Mouse (Mus musculus): ENCODE data around the gene Gm9844.
"Not testable (repeated sequence)": the region's sequence is repeated elsewhere in the genome, so short reads cannot be mapped to it uniquely, and the experiment has no call there.

Gene Gm9844

DNA sequence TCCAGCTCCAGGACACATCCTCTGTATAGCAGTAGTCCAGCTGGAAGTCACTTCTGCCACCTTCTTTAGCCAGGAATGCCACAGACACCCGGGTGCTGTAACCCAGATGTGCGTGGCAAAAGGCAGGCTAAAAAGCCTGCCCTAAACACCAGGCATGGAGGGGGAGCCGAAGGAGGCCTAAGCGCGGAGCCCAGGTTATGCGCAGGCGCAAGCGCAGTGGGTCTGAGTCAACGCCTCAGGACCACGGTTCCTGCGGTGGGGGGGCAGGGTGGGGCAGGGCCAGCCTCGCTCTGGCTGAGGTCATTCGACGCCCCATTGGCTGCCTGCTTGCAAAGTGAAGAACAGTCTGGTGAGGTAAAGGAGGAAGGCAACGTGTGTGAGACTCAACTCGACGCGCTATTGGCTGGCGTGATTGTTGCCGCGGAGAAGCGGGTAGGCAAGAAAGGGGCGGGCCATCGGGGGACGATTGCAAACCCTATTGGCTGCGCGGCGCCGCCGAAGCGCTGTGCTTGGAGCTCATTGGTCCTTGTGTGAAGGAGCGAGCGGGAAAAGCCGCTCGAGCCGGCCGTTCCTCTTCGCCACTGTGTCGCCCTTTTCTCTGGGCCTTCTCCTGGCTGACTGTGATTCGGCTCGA is 7.6 kb downstream of the Gm9844 start, which contains the start of the genes Lypd4 and Dmrtc2:
Gene Lypd4 (minus strand): TSS at position 410 of the 634 bp plus-strand sequence.
Gene Dmrtc2 (plus strand): TSS at position 526 of the 634 bp plus-strand sequence.
- no peak for DNase-seq (ENCODE audit: low spot score in 2 of 2)

DNA sequence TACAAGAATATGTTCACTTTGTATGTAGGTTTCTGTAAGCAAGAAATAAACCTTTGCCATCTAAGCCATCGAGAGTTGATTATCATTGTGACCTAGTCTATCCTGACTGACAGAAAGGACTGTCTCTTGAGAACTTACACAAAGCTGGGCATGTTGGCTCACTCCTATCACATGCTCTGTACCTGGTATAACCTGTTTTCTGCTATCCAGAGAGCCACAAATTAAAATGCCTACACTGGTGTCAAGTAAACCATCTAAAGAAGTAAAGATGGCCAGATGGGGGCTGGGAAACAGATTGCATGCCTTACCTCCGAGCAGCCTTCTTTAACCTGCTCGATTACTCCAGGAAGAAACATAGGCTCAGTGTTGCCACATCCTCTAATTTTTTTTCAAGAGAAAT is 15.6 kb downstream of the Gm9844 start:
- no peak for DNase-seq (ENCODE audit: low spot score in 2 of 2)

DNA sequence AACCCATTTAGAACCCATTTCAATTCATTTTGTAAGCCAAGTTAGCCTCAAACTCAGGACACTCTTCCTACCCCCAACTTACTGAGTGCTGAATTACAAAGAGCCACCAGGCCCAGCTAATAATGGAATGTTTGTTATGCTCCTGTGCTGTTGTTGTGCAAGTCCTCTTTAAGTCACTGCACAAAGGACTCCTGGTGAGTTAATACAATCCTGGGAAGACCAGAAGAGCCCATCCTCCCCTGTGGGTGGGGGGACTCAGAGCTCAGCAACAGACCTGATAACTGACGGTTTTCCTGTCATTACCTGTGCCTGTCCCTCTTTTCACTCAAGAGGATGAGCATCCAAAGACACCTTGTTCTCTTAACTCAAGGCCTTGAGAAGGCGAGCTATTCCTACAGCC is 17.6 kb downstream of the Gm9844 start:
- DNase-seq (ENCODE audit: low spot score in 2 of 2), result no peak

DNA sequence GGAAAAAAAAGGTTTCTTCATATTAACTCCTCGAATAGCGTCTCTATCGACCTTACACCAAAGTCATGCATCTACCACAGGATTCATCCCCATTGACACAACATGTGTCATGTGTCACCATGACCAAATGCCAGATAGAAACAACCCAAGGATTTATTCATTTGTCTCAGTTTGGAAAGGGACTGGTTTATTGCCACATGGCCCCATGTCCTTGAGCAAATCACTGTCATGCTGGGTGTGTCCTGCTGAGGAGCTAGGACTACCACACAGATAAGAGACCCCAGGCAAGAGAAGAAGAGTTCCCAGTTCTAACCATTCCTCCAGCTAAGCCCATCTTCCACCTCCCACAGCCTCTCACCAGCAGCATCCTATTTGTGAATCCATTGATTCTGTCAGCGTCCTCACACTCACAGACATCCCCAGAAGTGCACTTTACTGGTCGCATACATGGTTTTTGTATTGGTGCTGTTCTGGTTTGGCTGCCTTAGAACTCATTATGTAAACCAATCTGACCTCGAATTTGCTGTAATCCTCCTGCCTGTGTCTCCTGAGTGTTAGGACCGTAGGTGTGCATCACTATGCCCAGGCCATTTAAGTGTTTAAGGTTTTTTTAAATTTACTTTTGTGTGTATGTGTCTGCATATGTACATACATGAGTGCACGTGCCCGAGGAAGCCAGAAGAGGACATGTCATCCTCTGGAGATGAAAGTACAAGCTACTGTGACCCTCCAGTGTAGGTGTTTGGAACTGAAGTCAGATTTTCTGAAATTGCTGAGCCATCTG is 20.6 kb downstream of the Gm9844 start:
- no peak for DNase-seq (ENCODE audit: low spot score in 2 of 2)

DNA sequence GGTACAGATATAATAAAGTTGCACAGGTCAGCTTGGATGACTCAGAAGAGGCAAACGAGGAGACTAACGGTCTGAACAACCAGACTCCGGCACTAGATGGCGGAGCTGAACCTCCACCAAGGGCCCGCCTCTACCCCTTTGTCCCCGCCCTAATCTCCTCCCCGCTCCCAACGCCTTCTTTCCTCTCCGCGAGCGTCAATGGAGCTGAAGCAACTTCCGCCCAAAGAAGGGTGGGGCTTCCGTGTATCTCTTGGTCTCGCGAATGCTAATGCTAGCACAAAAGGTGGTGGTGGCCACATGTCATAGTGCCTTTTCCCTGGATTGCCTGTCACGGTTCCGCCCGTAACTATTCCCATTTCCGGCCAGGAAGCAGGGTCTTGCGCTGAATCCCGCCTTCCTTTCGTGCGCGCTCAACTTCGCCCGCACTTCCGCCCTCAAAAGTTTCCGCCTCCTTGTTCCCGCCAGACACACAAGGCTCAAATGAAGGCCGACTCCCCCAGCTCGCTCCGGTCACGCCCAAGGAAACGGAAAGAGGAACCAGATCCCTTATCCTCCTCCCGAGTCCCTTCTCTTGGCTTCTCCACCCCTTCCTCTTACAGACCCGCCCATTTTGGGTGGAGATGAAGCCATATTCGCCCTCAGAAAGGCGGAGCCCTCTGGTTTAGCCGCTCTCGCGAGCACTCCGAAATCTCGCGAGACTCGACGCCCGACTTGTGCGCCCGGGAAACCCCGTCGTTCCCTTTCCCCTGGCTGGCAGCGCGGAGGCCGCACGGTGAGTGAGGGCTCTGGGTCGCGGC is 22.1 kb downstream of the Gm9844 start, which contains the start of gene Rps19:
Gene Rps19 (plus strand): TSS at position 476 of the 797 bp plus-strand sequence.
- peak; percentile 97 for DNase-seq (ENCODE audit: low spot score in 2 of 2)

GRCm38 (mm10) chr7:24884693-24885291 is 22.8 kb downstream of the Gm9844 start:
- DNase-seq (ENCODE audit: low spot score in 2 of 2), result no peak

GRCm38 (mm10) chr7:24885468-24886307 is 23.7 kb downstream of the Gm9844 start:
- no peak for DNase-seq (ENCODE audit: low spot score in 2 of 2)

GRCm38 (mm10) chr7:24886308-24886633 is 24.3 kb downstream of the Gm9844 start:
- DNase-seq (ENCODE audit: low spot score in 2 of 2), result no peak

DNA sequence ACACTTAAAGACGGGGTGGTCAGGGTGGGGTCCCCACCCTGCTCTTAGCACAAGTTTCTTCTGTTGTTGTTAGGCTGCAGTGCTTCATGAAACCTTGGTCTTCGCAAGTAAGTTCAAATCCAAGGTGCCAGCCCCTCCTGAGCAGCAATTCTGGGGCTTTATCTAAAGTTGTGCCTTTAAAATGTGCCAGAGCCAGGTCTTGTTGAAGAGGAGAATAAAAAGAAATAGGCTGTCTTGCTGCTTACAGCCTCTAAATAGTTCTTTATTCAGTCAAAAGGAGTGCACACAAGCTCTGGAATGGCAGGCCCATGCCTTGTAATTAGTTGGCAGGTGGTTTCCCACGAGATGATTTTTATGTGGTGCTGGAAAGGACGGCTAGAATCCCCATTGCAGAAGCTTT is 25.1 kb downstream of the Gm9844 start:
- no peak for DNase-seq (ENCODE audit: low spot score in 2 of 2)

- DNase-seq (ENCODE audit: low spot score in 2 of 2), result no peak
Measured at GRCm38 (mm10) chr7:24889431-24890220, 27.6 kb downstream of the Gm9844 start.

DNA sequence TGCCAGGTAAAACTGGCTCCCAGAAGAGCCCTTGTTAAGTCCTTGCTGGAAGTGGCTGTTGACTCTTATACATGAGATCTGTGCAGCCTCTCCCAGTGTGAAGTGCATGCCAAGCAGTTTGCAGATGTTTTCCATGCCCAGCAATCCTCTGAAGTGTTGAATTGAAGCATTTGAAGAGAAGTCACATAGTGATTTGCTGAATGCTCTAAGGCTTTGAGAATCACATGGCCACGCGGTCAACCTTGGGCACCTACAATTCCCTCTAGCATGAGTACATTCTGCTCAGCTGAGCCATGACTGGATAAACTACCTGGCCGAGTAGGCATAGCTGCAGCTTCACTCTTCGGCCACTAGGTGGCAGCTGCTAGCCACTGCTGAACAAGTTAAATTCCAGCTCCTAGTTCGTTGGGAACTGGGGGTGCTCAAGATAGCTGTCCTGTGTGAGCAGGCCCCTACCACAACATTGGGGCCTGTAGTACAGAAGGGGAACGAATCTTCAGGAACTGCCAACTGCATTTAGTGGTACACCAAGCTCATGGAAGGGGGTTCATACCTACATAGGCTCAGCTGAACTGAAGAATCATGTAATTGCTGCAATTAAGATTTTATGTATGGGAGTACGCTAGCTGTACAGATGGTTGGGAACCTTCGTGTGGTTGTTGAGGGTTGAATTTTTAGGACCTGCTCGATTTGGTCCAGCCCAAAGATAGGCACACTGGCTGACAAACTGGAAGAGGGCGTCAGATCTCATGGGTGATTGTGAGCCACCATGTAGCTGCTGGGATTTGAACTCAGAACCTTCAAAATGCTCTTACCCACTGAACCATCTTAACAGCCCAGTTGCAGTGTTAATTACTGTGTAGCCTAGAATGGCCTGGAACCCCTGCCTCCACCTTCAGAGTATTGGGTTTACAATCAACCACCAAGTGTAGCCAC is 28.5 kb downstream of the Gm9844 start:
- DNase-seq (ENCODE audit: low spot score in 2 of 2), result peak; percentile 71 to 75

DNA sequence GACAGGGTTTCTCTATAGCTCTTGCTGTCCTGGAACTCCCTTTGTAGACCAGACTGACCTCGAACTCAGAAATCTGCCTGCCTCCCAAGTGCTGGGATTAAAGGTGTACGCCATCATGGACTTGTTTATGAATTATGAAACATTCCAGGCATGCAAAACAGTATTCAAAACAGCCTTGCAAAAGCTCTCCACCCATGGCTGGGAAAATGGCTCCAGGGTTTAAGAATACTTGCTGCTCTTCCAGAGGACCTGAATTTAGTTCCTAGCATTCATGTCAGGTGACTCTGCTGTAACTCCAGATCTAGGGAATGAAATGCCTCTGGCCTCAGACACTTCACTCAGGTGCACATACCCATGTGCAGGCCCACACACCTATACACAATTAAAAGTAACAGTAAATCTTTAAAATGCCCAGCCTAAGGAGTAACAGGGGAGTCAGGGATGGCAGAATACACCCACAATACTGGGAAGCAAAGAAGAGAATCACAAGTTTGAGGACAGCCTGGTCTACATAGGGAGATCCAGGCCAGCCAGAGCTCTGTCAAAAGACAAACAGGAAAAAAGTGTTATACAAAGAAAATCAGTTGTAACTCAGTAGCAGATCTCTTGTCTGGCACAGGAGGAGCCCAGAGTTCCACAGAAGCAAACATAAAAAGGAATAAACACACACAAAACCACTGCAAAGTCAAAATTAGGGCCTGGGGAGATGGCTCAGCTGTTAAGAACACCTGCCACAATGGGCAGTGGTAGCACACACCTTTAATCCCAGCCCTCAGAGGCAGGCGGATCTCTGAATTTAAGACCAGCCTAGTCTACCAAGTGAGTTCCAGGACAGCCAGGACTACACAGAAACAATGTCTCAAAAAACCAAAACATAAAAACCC is 29.5 kb downstream of the Gm9844 start:
- no peak for DNase-seq (ENCODE audit: low spot score in 2 of 2)

- DNase-seq (ENCODE audit: low spot score in 2 of 2), result no peak
Measured at GRCm38 (mm10) chr7:24892125-24892583, 30.1 kb downstream of the Gm9844 start.

DNA sequence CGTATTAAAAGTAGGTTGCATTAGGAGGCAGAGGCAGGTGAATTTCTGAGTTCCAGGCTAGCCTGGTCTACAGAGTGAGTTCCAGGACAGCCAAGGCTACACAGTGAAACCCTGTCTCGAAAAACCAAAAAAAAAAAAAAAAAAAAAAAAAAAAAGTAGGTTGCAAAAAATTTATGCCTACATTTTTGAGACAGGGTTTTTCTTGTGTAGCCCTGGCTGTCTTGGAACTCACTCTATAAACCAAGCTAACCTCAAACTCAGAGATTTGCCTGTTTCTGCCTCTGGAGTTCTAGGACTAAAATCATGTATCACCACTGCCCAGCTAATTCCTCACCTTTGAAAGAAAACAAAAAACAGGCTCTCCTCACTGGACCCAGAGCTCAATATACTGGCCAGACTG is 33.7 kb downstream of the Gm9844 start:
- DNase-seq (ENCODE audit: low spot score in 2 of 2), result not testable (repeated sequence)

DNA sequence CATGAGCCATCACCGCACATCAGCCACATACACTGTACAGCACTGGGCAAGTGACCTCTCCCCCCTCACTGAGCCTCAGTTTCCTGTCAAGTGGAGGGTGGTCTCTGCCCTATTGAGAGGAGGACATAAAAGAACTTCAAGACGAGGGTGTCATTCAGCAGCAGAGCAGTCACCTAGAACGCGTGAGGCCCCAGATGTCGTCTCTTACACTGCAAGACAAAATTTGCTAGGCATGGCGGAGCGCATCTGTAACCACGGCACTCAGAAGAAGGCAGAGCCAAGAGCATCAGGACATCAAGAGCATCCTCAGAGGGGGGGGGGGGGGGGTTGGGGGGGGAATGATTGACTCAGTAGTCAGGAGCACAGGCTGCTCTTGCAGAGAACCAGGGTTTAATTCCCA is 34.3 kb downstream of the Gm9844 start:
- no peak for DNase-seq (ENCODE audit: low spot score in 2 of 2)

DNA sequence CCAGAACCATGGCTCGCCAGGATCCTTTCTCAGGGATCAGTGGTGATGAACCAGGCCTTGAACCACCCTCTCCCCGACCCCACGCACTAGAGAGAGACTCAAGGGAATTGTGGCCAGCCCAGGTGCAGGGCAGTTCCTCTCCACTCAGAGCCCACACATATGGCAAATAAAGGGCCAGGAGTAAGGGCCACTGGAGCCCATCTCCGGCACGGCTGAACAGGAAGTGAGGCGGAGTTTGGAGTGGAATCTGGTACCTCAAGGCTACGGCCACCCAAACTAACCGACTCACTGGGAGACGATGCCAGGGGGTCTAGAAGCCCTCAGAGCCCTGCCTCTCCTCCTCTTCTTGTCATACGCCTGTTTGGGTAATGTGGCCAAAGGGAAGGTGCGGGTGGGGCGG is 35.2 kb downstream of the Gm9844 start, which contains the start of gene Cd79a:
Gene Cd79a (plus strand): TSS at position 158 of the 400 bp plus-strand sequence.
- no peak for DNase-seq (ENCODE audit: low spot score in 2 of 2)

DNA sequence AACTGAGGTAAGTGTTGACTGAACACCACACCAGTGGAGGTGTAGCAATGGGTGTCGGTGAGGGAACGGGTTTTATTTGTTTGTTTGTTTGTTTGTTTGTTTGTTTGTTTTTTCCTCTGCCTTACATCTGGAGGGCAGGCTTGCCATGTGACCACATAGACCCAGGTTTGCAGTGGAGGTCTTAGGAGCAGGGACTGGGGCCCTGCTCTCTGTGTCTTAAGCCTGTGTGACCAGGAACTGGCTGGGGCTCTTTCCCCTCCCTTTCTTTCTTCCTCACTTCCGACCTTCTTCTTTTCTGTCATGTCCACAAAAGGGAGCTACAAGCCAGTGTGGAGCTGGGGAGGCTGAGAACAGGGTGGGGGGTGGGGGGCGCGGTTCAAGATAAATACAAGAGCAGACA is 35.9 kb downstream of the Gm9844 start:
- DNase-seq (ENCODE audit: low spot score in 2 of 2), result no peak

DNA sequence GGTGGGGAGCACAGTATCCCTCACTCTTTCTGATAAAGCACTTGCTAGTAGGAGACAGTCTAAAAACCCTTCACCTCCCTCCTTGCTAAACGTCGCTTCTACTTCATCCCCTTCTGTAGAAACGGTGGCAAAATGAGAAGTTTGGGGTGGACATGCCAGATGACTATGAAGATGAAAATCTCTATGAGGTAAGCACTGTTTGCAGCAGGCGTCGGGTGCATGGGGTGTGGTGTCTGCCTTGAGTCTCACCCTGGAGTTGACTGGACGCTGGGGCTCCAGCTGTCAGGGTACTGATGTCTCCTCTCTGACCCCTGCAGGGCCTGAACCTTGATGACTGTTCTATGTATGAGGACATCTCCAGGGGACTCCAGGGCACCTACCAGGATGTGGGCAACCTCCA is 39.1 kb downstream of the Gm9844 start:
- DNase-seq (ENCODE audit: low spot score in 2 of 2), result no peak

All from right cerebral cortex, adult 2 months (tissue).